Mouse (Mus musculus) retina, embryonic 14.5 days (tissue): Measurements from ENCODE around the gene Bend5.

Experiments used
- DNase-seq: peaks from one replicate; pipeline ENCODE4 v3.0.0-alpha.2; 2015; ENCODE audit warnings: low spot score

Bend5 gene

GRCm38 (mm10) chr4:111414818-111415488 lies at the start of gene Bend5:
Gene Bend5 (plus strand): TSS chr4:111415006.
- peak; percentile 84 for DNase-seq

DNA sequence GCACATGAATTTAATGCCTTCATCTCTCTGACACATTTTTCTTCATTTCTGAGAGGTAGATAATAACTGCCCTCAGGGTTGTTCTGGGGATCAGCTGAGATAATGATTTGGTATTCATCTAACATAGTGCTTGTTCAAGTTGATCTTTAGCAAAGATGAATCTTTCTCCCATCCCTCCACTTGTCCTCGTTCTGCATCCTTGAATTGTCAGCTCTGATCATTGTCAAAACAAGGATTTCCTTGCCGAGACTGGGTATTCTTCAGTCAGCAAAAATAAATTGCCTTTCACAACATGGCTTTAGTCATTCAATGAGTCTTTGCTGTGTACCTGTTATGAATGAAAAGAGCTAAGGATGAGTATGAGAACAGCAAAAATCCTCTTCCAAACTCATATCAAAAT lies 47.0 kb upstream of the Bend5 start:
- DNase-seq: peak; percentile 69

GRCm38 (mm10) chr4:111377159-111377558 lies 37.6 kb upstream of the Bend5 start:
- no peak for DNase-seq

GRCm38 (mm10) chr4:111378071-111378470 lies 36.7 kb upstream of the Bend5 start:
- no peak for DNase-seq

- DNase-seq: no peak
Measured at GRCm38 (mm10) chr4:111383101-111383500, 31.7 kb upstream of the Bend5 start.

DNA sequence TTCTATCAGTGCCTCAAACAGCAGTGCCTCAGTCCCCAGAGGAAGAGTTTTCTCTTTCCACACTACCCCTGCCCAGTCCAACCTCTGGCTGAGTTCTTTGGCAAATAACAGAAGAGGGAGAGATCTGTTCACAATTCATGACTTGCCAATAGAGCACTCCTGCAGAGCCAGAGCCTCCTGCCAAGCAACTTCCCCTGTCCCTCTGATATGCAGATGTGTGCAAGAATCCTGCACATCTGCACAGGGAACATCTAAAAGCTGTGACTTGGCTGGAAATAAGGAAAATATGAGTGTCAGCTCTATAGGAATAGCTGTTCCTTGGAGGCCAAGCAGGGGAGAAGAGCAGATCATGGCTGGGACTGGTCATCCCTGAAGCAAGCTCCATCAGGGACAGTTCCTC lies 24.1 kb upstream of the Bend5 start:
- DNase-seq: no peak

- no peak for DNase-seq
Measured at GRCm38 (mm10) chr4:111399784-111400183, 15.0 kb upstream of the Bend5 start.

GRCm38 (mm10) chr4:111400676-111401075 lies 14.1 kb upstream of the Bend5 start:
- DNase-seq: no peak

DNA sequence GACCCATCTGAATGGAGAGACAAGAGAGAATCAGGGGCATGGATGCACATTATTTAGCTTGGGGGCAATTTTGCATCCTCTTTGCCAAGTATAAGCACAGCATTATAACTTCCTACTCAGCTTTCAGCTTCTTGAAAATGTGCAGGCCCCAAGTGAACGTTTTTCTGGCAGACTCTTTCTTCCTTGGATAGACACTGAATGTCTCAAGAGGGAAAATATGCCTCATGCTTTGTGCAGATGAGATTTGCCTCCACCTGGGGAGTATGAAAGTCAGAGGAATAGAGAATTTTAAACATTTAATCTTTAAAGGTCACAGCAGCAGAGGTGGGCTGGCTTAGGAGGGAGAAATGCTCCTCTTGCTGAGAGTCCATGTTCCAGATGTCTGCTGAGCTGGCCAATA lies 11.6 kb upstream of the Bend5 start:
- no peak for DNase-seq

DNA sequence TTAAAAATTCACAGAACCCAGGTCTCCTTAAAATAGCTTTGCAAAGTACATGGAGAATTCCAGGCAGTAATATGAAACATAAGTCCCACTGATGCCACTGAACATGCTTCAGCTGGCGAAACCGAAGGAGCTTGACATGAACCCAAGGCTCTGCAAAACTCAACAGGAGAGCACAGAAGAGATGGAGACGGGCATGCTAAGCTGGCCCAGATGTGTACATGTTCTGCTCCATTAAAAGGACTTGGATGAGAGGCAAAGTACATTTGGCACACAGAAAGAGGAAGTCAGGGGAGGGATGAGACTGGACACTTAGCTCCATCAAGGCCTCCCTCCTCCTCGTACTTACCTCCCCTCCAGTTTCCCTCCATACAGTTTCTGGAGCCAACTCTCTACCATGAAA lies 4.1 kb upstream of the Bend5 start:
- no peak for DNase-seq

GRCm38 (mm10) chr4:111414399-111414798 lies 407 bp upstream of the Bend5 start:
- DNase-seq: no peak

- DNase-seq: peak; percentile 3
Measured at GRCm38 (mm10) chr4:111416126-111416525, 1.3 kb downstream of the Bend5 start.

- no peak for DNase-seq
Measured at GRCm38 (mm10) chr4:111416551-111416950, 1.7 kb downstream of the Bend5 start.

DNA sequence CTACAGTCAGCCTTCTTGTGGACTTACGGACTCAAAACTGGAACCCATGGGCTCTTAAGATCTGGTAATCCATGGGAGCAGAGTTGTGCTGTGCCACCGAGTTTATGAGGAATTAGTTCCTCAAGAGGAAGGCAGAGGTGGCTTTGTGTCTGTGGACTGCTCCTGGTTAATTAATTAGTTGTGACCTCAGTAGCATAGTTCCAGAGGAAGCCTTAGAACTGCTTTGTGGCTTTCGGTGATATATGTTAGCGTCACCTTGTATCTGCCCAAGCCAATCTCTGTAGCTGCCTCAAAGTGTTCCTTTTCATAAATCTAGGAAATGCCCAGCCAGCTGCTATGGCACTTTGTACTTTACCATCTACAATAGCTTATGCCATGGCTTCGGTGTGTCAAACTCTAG lies 2.9 kb downstream of the Bend5 start:
- DNase-seq: no peak

DNA sequence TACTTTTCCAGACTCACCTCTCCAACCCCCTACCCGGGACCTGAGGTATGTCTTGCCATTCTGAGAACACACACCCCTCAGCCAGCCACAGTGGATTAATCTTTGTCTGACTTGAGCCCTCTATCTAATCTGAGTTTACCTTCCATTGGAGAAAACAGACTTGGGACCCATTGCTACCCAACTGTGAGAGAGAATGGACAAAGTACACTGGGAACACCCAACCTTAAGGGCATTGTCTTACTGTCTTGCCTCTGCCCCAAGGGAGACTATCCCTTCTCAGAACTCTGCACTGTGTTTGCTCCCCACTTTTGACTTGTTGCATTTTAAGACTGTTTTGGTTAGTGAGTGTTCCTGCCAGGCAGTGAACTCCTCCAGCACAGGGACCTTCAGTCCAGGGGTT lies 4.7 kb downstream of the Bend5 start:
- DNase-seq: no peak

- no peak for DNase-seq
Measured at GRCm38 (mm10) chr4:111420031-111420430, 5.2 kb downstream of the Bend5 start.

DNA sequence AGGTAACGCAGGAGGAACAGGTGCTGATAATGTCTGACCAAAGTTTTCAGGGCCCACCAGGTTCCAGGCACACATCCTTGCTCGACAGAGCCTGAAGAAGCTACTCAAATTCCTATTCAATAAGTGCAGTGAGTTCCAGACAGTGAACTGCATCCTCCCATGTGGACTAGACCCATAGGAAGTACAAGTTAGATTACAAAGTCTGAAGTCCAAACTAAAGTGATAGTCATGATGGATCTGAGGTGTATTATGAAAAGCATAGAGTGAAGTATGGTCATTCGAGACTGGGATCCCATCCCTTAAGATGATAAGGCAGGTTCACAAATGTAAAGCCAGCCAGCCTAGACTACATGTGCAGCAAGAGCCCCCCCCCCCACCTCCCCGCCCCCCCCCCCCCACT lies 6.1 kb downstream of the Bend5 start:
- no peak for DNase-seq

DNA sequence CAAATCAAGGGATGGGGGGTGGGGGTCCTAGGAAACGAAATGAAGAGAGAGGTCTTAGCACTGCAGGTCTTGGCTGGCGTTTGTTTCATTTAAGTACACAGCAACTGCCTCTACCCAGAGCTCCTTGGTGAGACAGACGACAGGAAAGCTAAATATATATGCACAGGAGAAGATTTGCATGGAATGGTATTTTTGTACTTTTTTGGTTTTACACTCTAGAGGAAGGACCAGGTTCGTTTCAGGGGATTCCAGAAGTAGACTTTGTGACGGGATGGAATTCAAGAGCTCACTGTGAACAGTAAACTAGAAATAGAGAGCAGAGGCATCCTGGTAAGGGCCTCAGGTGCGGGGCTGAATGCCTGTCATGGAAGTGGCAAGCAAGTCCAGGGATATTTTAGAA lies 7.0 kb downstream of the Bend5 start:
- no peak for DNase-seq

GRCm38 (mm10) chr4:111424371-111424950 lies 9.7 kb downstream of the Bend5 start:
- no peak for DNase-seq

- DNase-seq: no peak
Measured at GRCm38 (mm10) chr4:111425170-111425569, 10.4 kb downstream of the Bend5 start.

- no peak for DNase-seq
Measured at GRCm38 (mm10) chr4:111431186-111431585, 16.4 kb downstream of the Bend5 start.

- DNase-seq: no peak
Measured at GRCm38 (mm10) chr4:111432013-111432412, 17.2 kb downstream of the Bend5 start.

GRCm38 (mm10) chr4:111432417-111432816 lies 17.6 kb downstream of the Bend5 start:
- no peak for DNase-seq

DNA sequence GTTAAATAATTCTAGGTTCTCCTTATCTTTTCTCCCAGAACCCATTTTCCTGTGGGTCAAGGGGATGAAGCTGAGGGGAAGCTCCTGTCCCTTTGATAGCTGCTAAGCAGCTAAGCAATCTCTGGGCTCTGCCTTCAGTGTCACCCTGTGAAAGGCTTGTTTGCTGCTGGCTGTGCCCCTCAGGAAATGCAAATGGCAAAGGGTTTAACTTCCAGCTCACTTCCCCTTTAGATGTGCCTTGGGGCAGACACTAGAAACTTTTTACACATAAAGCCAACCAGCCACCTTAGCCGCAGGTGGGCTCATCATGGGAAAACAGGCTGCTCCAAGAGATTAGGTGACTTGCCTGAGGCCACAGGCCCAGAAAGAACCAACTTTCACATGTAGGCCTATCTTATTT lies 26.9 kb downstream of the Bend5 start:
- no peak for DNase-seq
